Mouse (Mus musculus) neural tube, embryonic 12.5 days (tissue): ENCODE data around the gene Rnf217. TPM values are rescaled to one million over a fixed set of nuclear protein-coding genes. Genes with fewer than 3 reads are reported as not detected.

ENCODE experiments used
- ATAC-seq: fragments of 200-750 bp; cut with Nextera tagmentation; 2 replicates; pipeline ENCODE4 v1.8.0; 2017; ENCODE audit warnings: low read depth, mild to moderate bottlenecking, moderate TSS enrichment, moderate library complexity; ENCODE audit not compliant: low FRiP score
- H3K27ac ChIP-seq: fragments of 300-500 bp; sonication (generic); 2 replicates; pipeline ENCODE4 v1.5.1; 2016
- H3K27me3 ChIP-seq: fragments of 300-500 bp; sonication (generic); replicated peaks from 2 replicates; pipeline ENCODE4 v1.6.1; 2016; ENCODE audit warnings: mild to moderate bottlenecking
- H3K36me3 ChIP-seq: fragments of 300-500 bp; sonication (generic); 2 replicates; pipeline ENCODE4 v1.6.1; 2016; ENCODE audit warnings: mild to moderate bottlenecking
- H3K4me1 ChIP-seq: fragments of 300-500 bp; sonication (generic); 2 replicates; pipeline ENCODE4 v1.6.1; 2016
- H3K4me2 ChIP-seq: fragments of 300-500 bp; sonication (generic); replicated peaks from 2 replicates; pipeline ENCODE4 v1.6.1; 2016; ENCODE audit warnings: mild to moderate bottlenecking
- H3K4me3 ChIP-seq: fragments of 300-500 bp; sonication (generic); 2 replicates; pipeline ENCODE4 v1.5.1; 2016
- H3K9ac ChIP-seq: fragments of 300-500 bp; sonication (generic); 2 replicates; pipeline ENCODE4 v1.6.1; 2016; ENCODE audit warnings: mild to moderate bottlenecking
- H3K9me3 ChIP-seq: fragments of 300-500 bp; sonication (generic); 2 replicates; pipeline ENCODE4 v1.6.1; 2016; ENCODE audit warnings: mild to moderate bottlenecking
- WGBS: fragments of 180-500 bp; shearing (Covaris S2); methylation state at CpG from one replicate; pipeline ENCODE4 v1.1.7; 2016; 5-methylcytosine and 5-hydroxymethylcytosine counted together
- polyA plus RNA-seq: library from polyadenylated mRNA; unstranded; fragments of >200 nt; fragmentation: Nextera tagmentation; extraction: Ambion mirVana; gene quantifications from 2 replicates; pipeline ENCODE4 v1.2.1, GENCODE M21; 2016

Rnf217 gene
- polyA plus RNA-seq, 1 experiment from 2014 or later, result 2.1 TPM

DNA sequence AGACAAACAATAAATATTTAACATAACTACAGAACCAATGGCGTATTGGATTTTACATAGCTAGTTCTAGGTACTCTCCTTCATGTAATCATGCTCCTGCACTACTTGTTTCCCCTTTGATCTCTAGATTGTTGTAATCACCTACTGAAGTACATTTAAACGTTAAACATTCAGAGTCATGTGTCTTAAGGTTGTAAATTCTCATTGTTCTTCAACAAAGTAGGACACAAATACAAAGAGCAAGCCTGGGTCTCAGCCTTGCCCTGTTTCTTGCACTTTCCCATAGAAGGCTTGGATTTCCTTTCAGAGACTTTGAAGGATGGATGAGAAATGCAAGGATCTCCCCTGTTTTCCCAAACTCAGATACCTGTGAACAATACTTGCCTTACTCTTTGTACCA, 61.8 kb downstream of the Rnf217 start:
- 51% methylated on average over 2 of the region's 2 CpGs for WGBS
- Histone ChIP-seq H3K4me3 (no peak overlapping the region), H3K4me2 (no peak overlapping the region), H3K4me1 (no peaks in the 10 kb centered on the region), H3K36me3 (no peaks in the 10 kb centered on the region), H3K27ac (no peak overlapping the region), H3K27me3 (no peaks in the 10 kb centered on the region), H3K9me3 (no peaks in the 10 kb centered on the region), H3K9ac (no peak overlapping the region)
- ATAC-seq, result no peak

DNA sequence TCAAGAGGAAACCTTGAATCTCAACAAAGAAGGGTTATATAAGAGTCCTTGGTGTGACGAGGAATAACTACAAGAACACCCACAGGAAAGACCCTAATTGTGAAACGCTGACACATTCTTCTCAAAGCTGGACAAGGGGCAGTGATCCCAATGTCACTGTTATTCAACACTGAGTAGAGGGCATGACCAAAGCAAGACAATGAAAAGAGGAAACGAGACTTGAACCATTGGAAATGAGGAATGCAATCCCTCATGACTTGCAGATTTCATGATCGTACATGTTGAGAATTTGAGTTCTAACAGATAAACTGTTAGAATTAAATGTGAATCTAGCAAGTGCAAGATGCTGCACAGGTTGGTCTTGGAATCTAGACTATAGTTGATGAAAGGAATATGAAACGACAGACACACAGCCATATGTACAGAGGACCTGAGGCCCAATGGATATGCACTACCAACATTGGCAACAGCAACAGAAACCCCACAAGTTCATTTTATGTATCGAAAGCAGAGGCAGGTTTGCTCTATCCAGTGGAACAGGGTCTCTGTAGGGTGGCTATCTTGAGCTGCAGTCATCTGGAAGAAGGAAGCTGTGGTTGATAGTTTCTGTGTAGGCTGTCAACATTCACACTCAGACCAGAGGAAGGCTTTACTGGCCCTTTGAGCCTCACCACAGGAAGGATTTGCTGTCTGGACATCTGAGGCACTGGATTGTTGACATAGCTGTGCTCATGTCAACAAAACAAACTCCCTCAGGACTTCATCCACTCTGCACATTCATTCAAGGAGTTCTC, 64.6 kb downstream of the Rnf217 start:
- Histone ChIP-seq H3K36me3 (no peaks in the 10 kb centered on the region), H3K4me2 (no peak overlapping the region), H3K9me3 (no peaks in the 10 kb centered on the region), H3K4me3 (no peak overlapping the region), H3K27me3 (no peaks in the 10 kb centered on the region), H3K9ac (no peak overlapping the region), H3K4me1 (no peaks in the 10 kb centered on the region), H3K27ac (no peak overlapping the region)
- ATAC-seq, result no peak
- WGBS, result 86% methylated on average over 6 of the region's 6 CpGs

DNA sequence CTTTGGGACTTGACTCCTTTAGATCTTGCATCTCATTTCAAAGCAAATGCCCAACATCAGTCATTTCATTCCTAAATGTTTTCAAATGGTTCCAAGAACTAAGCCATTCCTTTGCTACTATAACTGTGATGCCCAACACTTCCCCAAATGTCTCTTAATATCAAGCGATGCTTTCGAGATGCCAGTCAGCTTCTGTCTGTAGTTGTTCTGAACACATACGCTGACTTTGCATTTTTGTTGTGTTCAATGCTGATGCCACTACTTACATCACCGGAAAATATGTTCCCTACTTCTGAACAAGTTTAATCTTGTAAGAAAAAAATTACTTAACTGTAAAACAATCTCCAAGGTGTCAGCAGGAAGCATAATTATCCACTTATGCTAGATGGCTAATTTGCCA, 68.5 kb downstream of the Rnf217 start:
- ATAC-seq, result no peak
- 89% methylated on average over 4 of the region's 4 CpGs for WGBS

DNA sequence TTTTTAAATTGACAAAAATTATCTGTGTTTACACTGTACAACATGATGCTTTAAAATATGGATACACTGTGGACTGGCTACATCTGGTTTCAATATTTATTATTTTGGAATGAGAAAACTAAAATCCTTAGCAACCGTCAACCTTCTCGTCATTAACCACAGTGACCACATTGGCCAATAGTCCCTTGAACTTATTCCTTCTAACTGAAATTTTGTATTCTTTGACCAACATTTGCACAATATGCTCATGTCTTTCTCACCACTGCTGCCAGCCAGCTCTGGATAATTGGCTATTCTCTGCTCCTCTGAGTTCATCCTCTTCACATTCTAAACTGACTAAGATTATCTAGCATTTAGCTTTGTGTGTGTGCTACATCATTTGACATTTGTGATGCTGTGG, 69.6 kb downstream of the Rnf217 start:
- no peaks in the 10 kb centered on the region for H3K36me3 ChIP-seq
- H3K27me3 ChIP-seq, result no peaks in the 10 kb centered on the region
- H3K9ac ChIP-seq, result no peak overlapping the region
- H3K27ac ChIP-seq, result no peak overlapping the region
- no peak for ATAC-seq
- H3K4me2 ChIP-seq, result no peak overlapping the region
- no peaks in the 10 kb centered on the region for H3K4me1 ChIP-seq
- no peak overlapping the region for H3K4me3 ChIP-seq
- WGBS, result 88% methylated on average over 2 of the region's 2 CpGs
- no peaks in the 10 kb centered on the region for H3K9me3 ChIP-seq

More for the DNA sequence above, 68.5 kb downstream of the Rnf217 start:
- H3K4me3 ChIP-seq, result no peak overlapping the region
- H3K9ac ChIP-seq, result no peak overlapping the region
- no peaks in the 10 kb centered on the region for H3K27me3 ChIP-seq
- H3K36me3 ChIP-seq, result no peaks in the 10 kb centered on the region
- no peak overlapping the region for H3K27ac ChIP-seq
- H3K9me3 ChIP-seq, result no peaks in the 10 kb centered on the region
- no peak overlapping the region for H3K4me2 ChIP-seq
- no peaks in the 10 kb centered on the region for H3K4me1 ChIP-seq

DNA sequence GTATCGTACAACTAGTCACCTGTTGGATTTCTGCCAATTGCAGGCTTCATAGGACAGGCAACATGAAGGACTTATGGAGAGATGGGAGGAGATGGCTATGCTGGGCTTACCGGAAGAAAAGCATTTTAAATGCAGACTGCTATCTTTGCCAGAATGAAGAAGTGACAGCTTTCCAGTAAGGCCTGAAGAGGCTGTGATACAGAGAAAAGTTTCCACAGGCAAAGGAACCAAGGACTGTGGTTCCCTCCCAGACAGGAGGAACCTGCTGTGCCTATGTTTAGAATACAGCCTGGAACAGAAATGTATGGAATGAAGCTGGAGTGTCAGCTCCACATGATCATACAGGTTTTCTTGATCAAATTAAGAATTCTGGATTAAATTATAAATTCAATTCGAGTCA, 70.3 kb downstream of the Rnf217 start:
- Histone ChIP-seq H3K4me1 (no peaks in the 10 kb centered on the region), H3K4me3 (no peak overlapping the region), H3K9ac (no peak overlapping the region), H3K9me3 (no peaks in the 10 kb centered on the region), H3K36me3 (no peaks in the 10 kb centered on the region), H3K27me3 (no peaks in the 10 kb centered on the region), H3K27ac (no peak overlapping the region), H3K4me2 (no peak overlapping the region)
- ATAC-seq, result no peak
- WGBS, result 90% methylated on average over 3 of the region's 3 CpGs

DNA sequence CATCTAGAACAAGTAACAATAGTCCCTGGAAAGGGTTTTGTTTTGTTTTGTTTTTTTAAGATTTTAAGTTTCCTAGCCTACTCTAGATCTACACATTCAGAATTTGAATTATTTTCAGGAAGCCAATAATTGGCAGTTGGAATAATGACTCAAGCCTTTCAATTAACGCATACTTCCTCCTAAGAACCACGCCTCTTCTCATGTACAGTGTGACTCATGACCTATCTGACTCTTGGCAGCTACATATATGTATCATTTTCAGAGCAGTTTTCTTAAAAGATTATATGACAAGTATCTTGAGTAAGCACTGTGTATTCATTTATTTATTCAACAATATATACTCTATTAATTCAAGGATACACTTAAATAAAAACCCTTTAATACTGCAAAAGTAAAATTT, 70.7 kb downstream of the Rnf217 start:
- WGBS, result 92% methylated on average over 2 of the region's 2 CpGs
- no peak overlapping the region for H3K9ac ChIP-seq
- H3K36me3 ChIP-seq, result peaks cover under 1% of the 10 kb centered on the region; the same call in 1 of the 2 replicates
- H3K27me3 ChIP-seq, result no peaks in the 10 kb centered on the region
- ATAC-seq, result no peak
- no peaks in the 10 kb centered on the region for H3K4me1 ChIP-seq
- no peak overlapping the region for H3K27ac ChIP-seq
- H3K4me2 ChIP-seq, result no peak overlapping the region
- H3K9me3 ChIP-seq, result no peaks in the 10 kb centered on the region
- no peak overlapping the region for H3K4me3 ChIP-seq

DNA sequence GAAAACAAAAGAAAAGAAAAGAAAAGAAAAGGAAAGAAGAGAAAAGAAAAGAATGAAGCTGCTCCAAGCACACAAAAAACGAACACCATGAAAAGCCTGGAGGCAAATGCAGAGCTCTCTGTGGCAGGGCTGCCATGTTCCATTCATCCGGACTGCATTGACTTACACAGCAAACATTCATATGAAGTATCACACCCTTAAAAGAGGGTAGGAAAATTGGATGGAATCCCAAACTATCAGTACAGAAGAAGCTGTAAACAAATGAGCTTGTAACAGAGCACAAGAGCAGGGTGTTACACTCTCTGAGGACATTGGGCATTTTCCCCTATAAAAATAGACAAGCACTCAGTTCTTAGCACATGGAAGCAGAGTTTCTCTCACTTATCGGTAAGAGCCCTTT, 71.8 kb downstream of the Rnf217 start:
- Histone ChIP-seq H3K4me2 (no peak overlapping the region), H3K9ac (no peak overlapping the region), H3K27me3 (no peaks in the 10 kb centered on the region), H3K36me3 (peaks cover 4% of the 10 kb centered on the region; the same call in 1 of the 2 replicates), H3K4me1 (no peaks in the 10 kb centered on the region), H3K27ac (no peak overlapping the region), H3K4me3 (no peak overlapping the region), H3K9me3 (no peaks in the 10 kb centered on the region)
- 78% methylated on average over 3 of the region's 3 CpGs for WGBS
- ATAC-seq, result no peak

DNA sequence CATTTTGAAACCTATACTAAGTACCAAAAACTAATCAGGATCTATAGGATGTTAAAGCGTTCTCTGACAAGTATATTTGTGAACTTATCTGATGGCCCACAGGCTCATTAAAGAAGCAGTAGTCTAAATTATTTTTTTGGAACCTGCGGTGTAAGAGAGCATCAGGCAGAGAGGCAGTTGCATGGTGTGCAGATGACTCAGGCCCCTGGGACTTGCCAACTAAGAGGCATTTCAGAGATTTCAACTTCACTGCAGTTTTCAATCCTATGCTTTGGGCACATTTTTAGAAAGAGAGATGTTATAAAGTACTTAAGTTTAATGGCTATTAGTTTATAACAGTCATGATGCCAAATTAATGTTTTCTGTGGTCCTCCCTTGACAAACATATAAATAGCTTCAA, 73.9 kb downstream of the Rnf217 start:
- Histone ChIP-seq H3K36me3 (peaks cover 4% of the 10 kb centered on the region; the same call in 1 of the 2 replicates), H3K27me3 (no peaks in the 10 kb centered on the region), H3K27ac (no peak overlapping the region), H3K4me2 (no peak overlapping the region), H3K4me1 (no peaks in the 10 kb centered on the region), H3K9ac (no peak overlapping the region), H3K9me3 (no peaks in the 10 kb centered on the region), H3K4me3 (no peak overlapping the region)
- WGBS, result 93% methylated on average over 2 of the region's 2 CpGs
- no peak for ATAC-seq

DNA sequence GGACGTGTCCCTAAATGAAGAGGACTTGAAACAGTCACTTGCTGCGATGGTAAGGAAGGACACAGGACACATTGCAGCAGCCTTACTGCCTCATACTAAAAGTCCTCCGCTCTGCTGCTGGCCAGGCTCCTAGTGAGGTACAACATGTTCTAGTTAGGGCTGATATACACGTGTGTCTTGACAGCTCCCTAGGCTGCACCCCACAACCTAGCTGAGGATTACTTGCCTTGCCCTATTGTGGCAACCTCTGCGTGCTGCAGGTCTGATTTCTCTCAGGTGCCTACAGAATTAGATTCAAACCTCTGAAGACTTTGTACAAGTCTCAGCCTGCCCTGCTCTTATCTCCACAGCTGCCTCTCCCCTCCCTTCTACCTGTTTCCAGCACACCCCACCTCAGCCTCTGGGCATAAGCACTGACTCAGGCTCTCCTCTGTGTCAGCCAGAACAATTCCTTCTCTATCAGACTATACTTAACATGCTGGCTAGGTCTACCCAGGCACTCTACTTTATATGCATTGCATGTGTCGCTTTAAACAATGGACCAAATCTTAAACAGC, 75.6 kb downstream of the Rnf217 start:
- Histone ChIP-seq H3K27ac (no peak overlapping the region), H3K4me3 (no peak overlapping the region), H3K4me1 (peaks cover 5% of the 10 kb centered on the region; the same call in 1 of the 2 replicates), H3K4me2 (no peak overlapping the region), H3K27me3 (no peaks in the 10 kb centered on the region), H3K9me3 (no peaks in the 10 kb centered on the region), H3K36me3 (peaks cover 4% of the 10 kb centered on the region; the same call in 1 of the 2 replicates), H3K9ac (no peak overlapping the region)
- no peak for ATAC-seq
- 90% methylated on average over 6 of the region's 6 CpGs for WGBS

DNA sequence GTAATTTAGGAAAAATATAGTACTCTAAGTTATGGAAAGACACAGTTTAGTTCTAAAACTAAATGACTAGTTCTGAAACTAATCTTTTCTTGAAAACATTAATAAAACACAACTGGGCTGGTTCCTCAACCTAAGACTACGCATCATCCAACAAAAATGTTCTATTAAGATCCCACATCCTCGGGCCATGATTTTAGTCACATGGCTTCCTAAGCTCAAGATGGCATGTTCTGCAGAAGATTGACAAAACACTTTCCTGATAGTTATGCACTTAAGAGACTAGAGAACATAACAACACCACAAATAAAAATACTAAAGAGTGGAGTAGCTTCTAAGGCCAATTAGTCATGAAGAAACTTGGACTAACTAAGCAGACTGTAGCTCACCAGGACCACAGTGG, 76.2 kb downstream of the Rnf217 start:
- Histone ChIP-seq H3K4me2 (no peak overlapping the region), H3K9me3 (no peaks in the 10 kb centered on the region), H3K9ac (no peak overlapping the region), H3K4me1 (peaks cover 7% of the 10 kb centered on the region; the same call in 1 of the 2 replicates), H3K27ac (no peak overlapping the region), H3K36me3 (peaks cover 4% of the 10 kb centered on the region; the same call in 1 of the 2 replicates), H3K4me3 (no peak overlapping the region), H3K27me3 (no peaks in the 10 kb centered on the region)
- no peak for ATAC-seq
- 96% methylated on average over 2 of the region's 2 CpGs for WGBS

DNA sequence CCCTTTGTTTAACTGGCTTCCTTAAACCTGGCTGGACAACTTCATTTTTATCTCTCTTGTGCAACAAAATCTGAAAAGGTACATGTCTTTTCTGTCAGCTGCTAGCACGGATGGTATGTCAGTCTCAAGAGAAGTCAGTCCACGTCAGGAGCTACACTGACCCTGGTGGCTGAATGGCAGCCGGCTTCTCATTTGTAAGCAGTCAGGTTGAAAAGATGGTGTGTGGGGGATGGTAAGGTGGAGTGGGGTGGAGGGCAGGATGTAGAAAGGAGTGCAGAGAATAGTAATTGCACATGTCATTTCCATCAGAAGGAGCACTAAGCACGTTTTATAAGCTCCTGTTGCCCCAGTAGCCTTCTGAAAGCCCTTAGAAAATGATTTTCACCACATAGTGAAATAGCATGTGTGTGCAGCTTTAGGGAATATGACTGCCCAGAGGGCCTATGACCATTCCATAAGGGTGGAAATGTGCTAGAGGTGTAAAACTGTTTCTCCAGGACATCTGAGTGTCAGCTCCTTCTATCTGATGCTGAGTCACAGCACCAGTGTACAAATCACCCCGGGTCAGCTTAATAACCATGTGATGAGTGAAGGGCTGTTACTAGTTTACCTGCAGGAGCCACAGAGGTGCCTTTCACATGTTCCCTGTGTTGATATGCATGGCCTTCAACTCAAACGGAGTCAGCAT, 80.5 kb downstream of the Rnf217 start:
- H3K27ac ChIP-seq, result no peak overlapping the region
- WGBS, result 39% methylated on average over 6 of the region's 6 CpGs
- peak; percentile 71 for ATAC-seq

DNA sequence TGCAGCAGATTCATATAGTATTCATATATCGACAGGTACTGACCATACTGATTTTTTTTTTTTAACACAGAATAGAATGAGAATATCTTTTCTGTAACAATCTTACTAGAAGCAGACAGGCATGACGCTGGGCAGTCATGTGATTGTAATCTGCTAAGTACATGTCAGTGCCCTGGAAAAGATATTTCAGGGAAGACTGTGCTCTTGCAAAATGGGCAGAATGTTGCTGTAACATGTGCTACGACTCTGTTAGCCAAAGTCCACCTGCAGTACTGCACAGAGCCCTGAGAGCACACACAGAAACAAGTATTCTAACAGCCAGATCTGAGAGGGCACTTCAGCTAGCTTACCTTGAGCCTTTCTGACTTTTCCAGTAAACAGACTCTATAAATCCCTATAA, 83.3 kb downstream of the Rnf217 start:
- WGBS, result 92% methylated on average over 3 of the region's 3 CpGs
- Histone ChIP-seq H3K4me3 (no peak overlapping the region), H3K27me3 (no peaks in the 10 kb centered on the region), H3K4me2 (no peak overlapping the region), H3K9me3 (no peaks in the 10 kb centered on the region), H3K27ac (no peak overlapping the region), H3K4me1 (peaks cover 7% of the 10 kb centered on the region; the same call in 1 of the 2 replicates), H3K9ac (no peak overlapping the region), H3K36me3 (no peaks in the 10 kb centered on the region)
- no peak for ATAC-seq

More for the DNA sequence above, 80.5 kb downstream of the Rnf217 start:
- Histone ChIP-seq H3K36me3 (peaks cover 4% of the 10 kb centered on the region; the same call in 1 of the 2 replicates), H3K4me3 (no peak overlapping the region), H3K9me3 (no peaks in the 10 kb centered on the region), H3K27me3 (no peaks in the 10 kb centered on the region), H3K4me1 (peaks cover 7% of the 10 kb centered on the region; the same call in 1 of the 2 replicates), H3K9ac (no peak overlapping the region), H3K4me2 (no peak overlapping the region)
